Mouse (Mus musculus): ENCODE results near the gene Gpr137b.
A peak's percentile ranks its signal among the peaks of the same experiment; 100 is the strongest.
"Not testable (repeated sequence)": the region's sequence is repeated elsewhere in the genome, so short reads cannot be mapped to it uniquely, and the experiment has no call there.

The Gpr137b gene

GRCm38 (mm10) chr13:13393228-13394095 is at the start of gene Gpr137b:
TSS of gene Gpr137b (minus strand) at chr13:13394014.
- ATAC-seq (ENCODE audit: low TSS enrichment), result peak; percentile 90

GRCm38 (mm10) chr13:13438112-13438953 is 44.5 kb upstream of the Gpr137b start:
- not testable (repeated sequence) for ATAC-seq (ENCODE audit: low TSS enrichment)

- ATAC-seq (ENCODE audit: low TSS enrichment), result peak; percentile 88
These were observed 43.7 kb upstream of the Gpr137b start, which contains the start of gene Nid1 for GRCm38 (mm10) chr13:13437460-13438015. TSS of gene Nid1 (plus strand) at chr13:13437551.

GRCm38 (mm10) chr13:13436161-13436560 is 42.3 kb upstream of the Gpr137b start:
- ATAC-seq (ENCODE audit: low TSS enrichment), result not testable (repeated sequence)

GRCm38 (mm10) chr13:13423301-13423700 is 29.5 kb upstream of the Gpr137b start:
- not testable (repeated sequence) for ATAC-seq (ENCODE audit: low TSS enrichment)

- not testable (repeated sequence) for ATAC-seq (ENCODE audit: low TSS enrichment)
These were observed 25.0 kb upstream of the Gpr137b start for GRCm38 (mm10) chr13:13418859-13419258.

- not testable (repeated sequence) for ATAC-seq (ENCODE audit: low TSS enrichment)
These were observed 22.2 kb upstream of the Gpr137b start for GRCm38 (mm10) chr13:13416007-13416337.

GRCm38 (mm10) chr13:13415120-13416006 is 21.5 kb upstream of the Gpr137b start:
- peak; percentile 50 for ATAC-seq (ENCODE audit: low TSS enrichment)

GRCm38 (mm10) chr13:13414206-13414605 is 20.4 kb upstream of the Gpr137b start:
- no peak for ATAC-seq (ENCODE audit: low TSS enrichment)

GRCm38 (mm10) chr13:13405511-13405910 is 11.7 kb upstream of the Gpr137b start:
- not testable (repeated sequence) for ATAC-seq (ENCODE audit: low TSS enrichment)

GRCm38 (mm10) chr13:13404517-13405155 is 10.8 kb upstream of the Gpr137b start:
- ATAC-seq (ENCODE audit: low TSS enrichment), result not testable (repeated sequence)

GRCm38 (mm10) chr13:13403839-13404238 is 10.0 kb upstream of the Gpr137b start:
- not testable (repeated sequence) for ATAC-seq (ENCODE audit: low TSS enrichment)

GRCm38 (mm10) chr13:13403366-13403765 is 9.6 kb upstream of the Gpr137b start:
- ATAC-seq (ENCODE audit: low TSS enrichment), result not testable (repeated sequence)

- ATAC-seq (ENCODE audit: low TSS enrichment), result not testable (repeated sequence)
These were observed 9.0 kb upstream of the Gpr137b start for GRCm38 (mm10) chr13:13402818-13403217.

- ATAC-seq (ENCODE audit: low TSS enrichment), result not testable (repeated sequence)
These were observed 7.0 kb upstream of the Gpr137b start for GRCm38 (mm10) chr13:13400851-13401250.

GRCm38 (mm10) chr13:13394096-13394395 is 232 bp upstream of the Gpr137b start:
- ATAC-seq (ENCODE audit: low TSS enrichment), result peak; percentile 45

GRCm38 (mm10) chr13:13378168-13378859 is 15.5 kb downstream of the Gpr137b start:
- ATAC-seq (ENCODE audit: low TSS enrichment), result not testable (repeated sequence)

GRCm38 (mm10) chr13:13377180-13377579 is 16.6 kb downstream of the Gpr137b start:
- ATAC-seq (ENCODE audit: low TSS enrichment), result no peak

GRCm38 (mm10) chr13:13373965-13374364 is 19.8 kb downstream of the Gpr137b start:
- ATAC-seq (ENCODE audit: low TSS enrichment), result not testable (repeated sequence)

GRCm38 (mm10) chr13:13371436-13371835 is 22.4 kb downstream of the Gpr137b start:
- ATAC-seq (ENCODE audit: low TSS enrichment), result not testable (repeated sequence)
